Mouse (Mus musculus) embryo, embryonic 9.5 days (tissue): ENCODE measurements around the gene Arl14ep.

Experiments
- DNase-seq: peaks from one replicate; pipeline ENCODE4 v3.0.0-alpha.2; 2017; ENCODE audit errors: extremely low spot score

Gene Arl14ep

DNA sequence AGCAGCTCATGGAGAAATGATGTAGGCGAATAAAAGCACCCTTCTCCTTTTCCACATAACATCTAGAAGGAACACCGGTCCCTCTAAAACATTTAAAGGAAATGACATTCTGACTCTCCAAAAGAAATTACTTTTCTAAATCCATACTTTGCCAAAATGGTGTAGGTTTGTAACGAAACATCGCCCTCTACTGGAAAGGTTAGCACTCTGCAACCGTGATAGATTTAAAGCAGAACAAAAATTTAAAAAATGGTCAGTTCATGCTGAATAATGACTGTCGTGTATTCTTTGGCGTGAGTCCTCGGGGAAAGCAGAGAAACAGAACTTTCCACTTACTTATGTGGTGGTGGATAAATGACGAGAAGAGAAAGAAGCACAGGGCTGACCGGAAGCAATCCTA, 18.6 kb downstream of the Arl14ep start:
- peak; percentile 48 for DNase-seq

DNA sequence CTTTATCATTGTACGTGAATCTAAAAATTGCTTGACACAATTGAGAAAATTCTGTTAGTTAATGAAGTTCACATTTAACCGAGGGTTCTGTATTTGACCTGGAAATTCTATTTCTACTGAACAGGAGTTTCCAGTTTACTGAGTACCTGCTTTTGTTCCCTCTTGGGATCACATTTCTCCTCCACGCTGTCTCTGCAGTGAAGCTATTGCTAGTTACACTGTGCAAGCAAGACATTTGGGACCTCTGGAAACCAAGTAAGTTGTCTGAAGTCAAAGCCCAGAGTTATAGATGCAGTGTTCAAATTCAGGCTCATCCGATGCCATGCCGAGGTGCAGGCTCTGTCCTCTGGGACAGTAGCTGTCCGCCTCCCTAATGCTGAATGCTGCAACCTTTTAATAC, 19.2 kb downstream of the Arl14ep start:
- no peak for DNase-seq

GRCm38 (mm10) chr2:106942451-106942850, 31.8 kb downstream of the Arl14ep start:
- no peak for DNase-seq

GRCm38 (mm10) chr2:106935681-106936080, 38.5 kb downstream of the Arl14ep start:
- DNase-seq, result no peak

- DNase-seq, result no peak
Observed at GRCm38 (mm10) chr2:106929906-106930305, 44.3 kb downstream of the Arl14ep start.
